Mouse (Mus musculus): ENCODE measurements around the gene Plekhm1. TPM values are rescaled to one million over a fixed set of nuclear protein-coding genes. Genes with fewer than 3 reads are reported as not detected.

Gene Plekhm1
- polyA plus RNA-seq (2012; rRNA removed): 12.4 and 13.1 TPM in 2 replicates

DNA sequence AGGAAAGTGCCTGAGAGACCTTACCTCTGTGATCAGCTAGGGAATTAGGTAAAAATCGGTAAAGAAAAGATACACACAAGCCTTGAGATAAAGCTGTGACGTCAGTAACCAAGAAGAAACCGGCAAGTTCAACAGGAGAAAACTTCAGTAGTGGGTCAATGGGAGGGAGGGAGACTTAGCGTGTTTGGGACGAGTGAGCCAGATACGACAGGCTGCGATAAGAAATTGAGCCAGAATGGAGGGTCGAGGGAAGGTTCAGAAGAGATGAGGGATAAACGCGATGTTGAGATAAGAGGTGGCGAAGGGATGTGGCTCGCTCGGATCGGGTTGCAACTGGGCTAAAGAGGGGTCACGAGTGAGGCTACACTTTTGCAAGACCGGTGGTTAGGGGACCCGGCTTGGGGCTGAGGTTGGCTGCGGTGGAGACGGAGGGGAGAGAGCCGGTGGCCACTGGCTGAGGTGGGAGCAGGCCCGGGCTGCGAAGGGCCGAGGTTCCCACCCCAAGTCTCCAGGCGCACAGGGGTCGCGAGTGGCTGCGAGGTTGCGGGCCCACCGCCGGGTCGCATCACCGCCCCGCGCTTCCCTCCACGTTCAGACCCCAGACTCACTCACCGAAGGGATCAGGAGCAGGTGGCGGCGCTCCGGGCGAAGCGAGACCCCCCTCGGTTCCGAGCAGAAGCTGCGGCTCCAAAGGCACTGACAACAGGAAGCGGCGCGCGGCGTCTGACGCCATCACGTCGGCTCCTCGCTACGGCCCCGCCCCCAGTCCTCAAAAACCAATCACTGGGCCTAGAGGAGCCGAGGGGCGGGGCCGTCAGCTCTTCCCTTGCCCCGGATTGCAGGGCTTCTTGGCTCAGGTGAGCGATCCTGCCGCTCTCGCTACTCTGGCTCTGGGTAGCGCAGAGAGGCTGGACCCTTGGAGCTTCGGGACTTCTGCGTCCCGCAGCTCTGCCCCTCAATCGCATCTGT is at the start of gene Plekhm1:
Gene Plekhm1 (minus strand): TSS at position 707 of the 969 bp plus-strand sequence.

DNA sequence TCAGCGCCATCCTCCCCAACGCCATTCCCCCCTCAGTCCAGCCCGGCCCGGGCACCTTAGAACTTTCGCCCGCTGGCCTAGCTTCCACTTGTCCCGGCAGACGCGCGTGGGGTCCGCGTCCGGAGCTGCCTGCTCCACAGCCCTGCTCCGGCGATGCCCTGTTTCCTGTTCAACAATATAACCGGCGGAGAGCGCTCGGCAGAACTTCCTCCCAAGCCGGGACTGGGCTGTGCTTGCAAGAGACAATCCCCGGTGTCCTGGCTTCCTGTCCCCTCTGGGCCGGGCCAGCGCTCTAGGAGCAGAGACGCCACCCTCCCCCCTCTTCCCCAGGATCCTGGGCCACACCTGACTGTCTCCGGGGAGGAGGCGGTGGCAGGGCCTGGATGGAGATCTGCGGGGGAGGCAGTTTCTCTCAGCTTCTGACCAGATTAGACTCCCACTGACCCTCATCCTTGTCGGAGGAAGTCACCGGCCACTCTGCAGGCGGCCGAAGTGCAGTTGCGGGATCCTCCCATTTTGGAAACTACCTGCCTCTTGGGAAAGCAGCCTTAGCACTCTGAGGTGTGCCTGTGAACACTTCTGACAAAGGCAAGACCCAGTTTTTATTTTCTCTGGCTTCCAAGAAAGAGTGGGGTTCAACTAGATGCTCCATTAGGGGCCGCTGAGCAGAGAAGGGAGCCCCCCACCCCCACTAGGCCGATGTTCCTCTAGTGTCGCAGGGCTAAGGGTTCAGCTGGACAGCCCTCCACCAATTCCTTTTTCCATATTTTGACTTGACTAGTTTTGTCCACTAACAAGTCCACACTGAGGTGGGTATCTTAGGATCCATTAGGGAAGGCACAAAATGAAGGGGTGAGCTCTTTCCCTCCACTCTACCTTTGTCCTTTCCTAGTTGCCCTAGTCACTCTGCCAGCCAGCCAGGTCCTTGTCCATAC is 49.0 kb downstream of the Plekhm1 start, which contains the start of gene Arhgap27:
Gene Arhgap27 (minus strand): TSS at position 479 of the 935 bp plus-strand sequence.

Other genes with a start within 250 kb of the Plekhm1 start
- gene Fmnl1, start 241.6 kb downstream of the Plekhm1 start, polyA plus RNA-seq (2012; rRNA removed): 29.8 and 30.8 TPM in 2 replicates
- gene 1700023F06Rik, start 204.1 kb downstream of the Plekhm1 start, polyA plus RNA-seq (2012; rRNA removed): 2.4 and 2.9 TPM in 2 replicates
- gene Spata32, start 194.3 kb downstream of the Plekhm1 start, polyA plus RNA-seq (2012; rRNA removed): 1.2 and 1.3 TPM in 2 replicates
- gene Map3k14, start 145.2 kb downstream of the Plekhm1 start, polyA plus RNA-seq (2012; rRNA removed): 4.5 and 4.7 TPM in 2 replicates
- gene Arhgap27, start 49.0 kb downstream of the Plekhm1 start, polyA plus RNA-seq (2012; rRNA removed): 5.2 and 5.4 TPM in 2 replicates
- under 0.01 TPM in 1 of 2 replicates, not detected in the other for gene Lrrc37a, start 91.9 kb upstream of the Plekhm1 start, polyA plus RNA-seq (2012; rRNA removed)
- gene Gm884, start 208.5 kb upstream of the Plekhm1 start, polyA plus RNA-seq (2012; rRNA removed): not detected in 2 replicates
- not detected in 2 replicates for gene Lyzl6, start 226.2 kb upstream of the Plekhm1 start, polyA plus RNA-seq (2012; rRNA removed)
- gene Rprml, start 236.9 kb upstream of the Plekhm1 start, polyA plus RNA-seq (2012; rRNA removed): 17.6 and 20.0 TPM in 2 replicates

Measured in central nervous system, embryonic 18 days (tissue).